Mouse (Mus musculus): ENCODE measurements around the gene Gm14325. TPM values are rescaled to one million over a fixed set of nuclear protein-coding genes. Genes with fewer than 3 reads are reported as not detected.

Gene Gm14325
- polyA plus RNA-seq, 1 experiment = 1.6 TPM

Other genes starting within 250 kb of the Gm14325 start
- not detected in 2 replicates for gene Gm14322, start 81.0 kb downstream of the Gm14325 start, polyA plus RNA-seq (2012; rRNA removed)
- gene Gm14327, start 56.8 kb upstream of the Gm14325 start, polyA plus RNA-seq (2012; rRNA removed) = 0.12 TPM in 1 of 2 replicates, not detected in the other
- not detected in 2 replicates for gene Zfp972, start 85.3 kb upstream of the Gm14325 start, polyA plus RNA-seq (2012; rRNA removed)
- 0.58 and 0.78 TPM in 2 replicates for gene Gm14326, start 117.0 kb upstream of the Gm14325 start, polyA plus RNA-seq (2012; rRNA removed)
- gene Zfp971, start 182.9 kb upstream of the Gm14325 start, polyA plus RNA-seq (2012; rRNA removed) = 0.36 and 0.45 TPM in 2 replicates
- gene Zfp931, start 238.1 kb upstream of the Gm14325 start, polyA plus RNA-seq (2012; rRNA removed) = 0.32 and 0.34 TPM in 2 replicates